Mouse (Mus musculus) skeletal muscle tissue, adult 2 months (tissue): ENCODE data around the gene Fbxo33.
"Not testable (repeated sequence)": the region's sequence is repeated elsewhere in the genome, so short reads cannot be mapped to it uniquely, and the experiment has no call there.

Source experiments
- DNase-seq: peaks from one replicate; pipeline ENCODE4 v3.0.0-alpha.2; 2012; ENCODE audit warnings: low read depth, low spot score

The Fbxo33 gene

DNA sequence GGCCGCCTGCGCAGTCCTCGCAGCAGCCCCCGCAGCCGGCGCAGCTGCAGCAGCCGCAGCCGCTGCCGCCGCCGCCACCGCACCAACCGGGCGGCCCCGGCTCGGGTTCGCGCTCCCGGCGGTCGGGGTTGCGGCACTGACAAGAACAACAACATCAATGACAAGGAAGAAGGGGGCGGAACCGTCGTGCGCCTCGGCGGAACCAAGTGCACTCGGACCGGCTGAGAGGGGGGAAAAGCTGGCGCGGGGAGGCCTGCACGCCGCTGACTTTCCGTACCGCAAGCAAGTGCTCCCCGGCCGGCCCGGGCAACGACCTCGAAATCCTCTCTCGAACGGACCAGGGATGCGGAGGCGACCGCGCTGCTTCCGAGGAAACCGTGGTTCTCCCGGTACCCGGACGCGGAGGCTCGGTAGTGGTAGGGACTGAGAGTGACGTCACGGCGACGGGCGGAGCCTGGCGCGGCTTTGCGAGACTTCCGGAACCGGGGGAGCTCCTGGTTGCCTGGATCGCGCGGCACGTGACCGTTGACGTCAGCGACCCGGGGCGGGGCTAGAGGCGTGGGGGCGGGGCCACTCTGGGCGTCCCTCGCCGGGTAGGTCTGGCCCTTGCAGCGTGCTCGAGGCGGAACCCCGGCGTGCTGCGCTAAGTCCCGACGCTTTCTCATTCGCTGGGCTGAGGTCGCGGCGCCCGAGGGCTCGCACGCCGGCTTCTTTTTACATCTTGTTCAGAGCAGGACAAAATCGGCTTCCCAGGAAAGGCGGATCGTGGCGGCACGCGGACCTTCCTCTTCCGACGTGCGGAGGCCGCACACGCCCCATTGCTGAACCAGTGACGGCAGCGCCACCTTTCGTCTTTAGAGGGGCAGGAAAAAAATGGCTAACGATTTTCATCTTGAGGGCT, at the start of gene Fbxo33:
Gene Fbxo33, minus strand, starts transcription at position 401 of the 901 bp plus-strand sequence.
- peak; percentile 95 for DNase-seq

DNA sequence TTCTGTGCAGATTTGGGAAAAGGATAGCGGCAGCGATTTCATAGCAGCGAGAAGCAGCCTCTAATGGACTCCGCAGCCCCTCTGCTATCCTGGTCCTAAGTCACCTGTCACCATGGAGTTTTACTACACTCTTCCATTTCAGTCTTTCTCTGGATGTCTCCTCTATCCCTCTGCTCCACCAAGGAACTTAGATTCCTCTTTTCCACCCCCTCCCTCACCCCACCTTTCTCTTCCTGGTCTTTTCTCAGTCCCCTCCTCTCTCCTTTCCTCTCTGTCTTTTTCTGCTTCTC, 46.4 kb upstream of the Fbxo33 start:
- no peak for DNase-seq

- no peak for DNase-seq
Measured at GRCm38 (mm10) chr12:59265207-59265941, 45.8 kb upstream of the Fbxo33 start.

GRCm38 (mm10) chr12:59262841-59263240, 43.3 kb upstream of the Fbxo33 start:
- no peak for DNase-seq

GRCm38 (mm10) chr12:59260798-59261197, 41.3 kb upstream of the Fbxo33 start:
- DNase-seq, result no peak

DNA sequence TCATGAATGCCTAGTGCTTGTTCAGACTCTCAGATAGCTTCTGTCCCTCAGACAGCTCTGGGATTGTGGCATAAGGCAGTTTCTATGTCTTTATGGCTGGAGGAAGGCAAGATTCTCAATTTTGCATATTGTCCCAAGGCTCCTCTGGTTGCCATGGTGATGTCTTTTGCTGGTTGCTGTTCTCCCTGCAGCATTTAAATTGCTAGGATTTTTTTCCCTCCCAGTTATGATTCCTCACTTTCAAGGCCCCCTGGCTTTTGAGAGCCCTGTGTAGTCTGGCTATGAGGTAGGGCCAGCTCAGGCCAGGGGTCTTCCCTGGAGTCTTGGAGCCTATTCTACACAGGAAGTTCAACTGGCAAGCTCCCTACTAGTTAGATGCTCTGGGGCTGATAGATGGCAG, 40.8 kb upstream of the Fbxo33 start:
- no peak for DNase-seq

DNA sequence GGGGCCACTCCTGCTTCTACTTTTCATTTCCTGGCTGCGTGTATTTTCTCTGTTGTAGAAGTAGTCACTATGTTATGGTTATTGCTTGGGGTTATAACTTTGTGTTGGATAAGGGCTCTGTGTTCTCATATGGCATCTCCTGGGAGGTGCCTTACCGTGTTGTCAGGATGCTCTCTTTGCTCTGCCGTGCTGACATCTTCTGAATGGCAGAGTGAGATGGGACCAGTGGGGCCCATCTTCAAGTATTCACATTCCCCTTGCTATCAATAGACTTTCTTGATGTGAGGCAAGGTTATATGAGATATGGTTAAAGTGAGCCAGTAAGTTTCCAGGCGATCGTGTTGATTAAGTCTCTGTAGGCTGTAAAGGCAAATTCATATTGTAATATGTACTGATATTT, 39.5 kb upstream of the Fbxo33 start:
- DNase-seq, result no peak

GRCm38 (mm10) chr12:59250259-59250827, 30.8 kb upstream of the Fbxo33 start:
- DNase-seq, result no peak

GRCm38 (mm10) chr12:59248969-59249368, 29.4 kb upstream of the Fbxo33 start:
- DNase-seq, result no peak

GRCm38 (mm10) chr12:59241031-59241430, 21.5 kb upstream of the Fbxo33 start:
- DNase-seq, result not testable (repeated sequence)

- DNase-seq, result no peak
Measured at GRCm38 (mm10) chr12:59238434-59238833, 18.9 kb upstream of the Fbxo33 start.

DNA sequence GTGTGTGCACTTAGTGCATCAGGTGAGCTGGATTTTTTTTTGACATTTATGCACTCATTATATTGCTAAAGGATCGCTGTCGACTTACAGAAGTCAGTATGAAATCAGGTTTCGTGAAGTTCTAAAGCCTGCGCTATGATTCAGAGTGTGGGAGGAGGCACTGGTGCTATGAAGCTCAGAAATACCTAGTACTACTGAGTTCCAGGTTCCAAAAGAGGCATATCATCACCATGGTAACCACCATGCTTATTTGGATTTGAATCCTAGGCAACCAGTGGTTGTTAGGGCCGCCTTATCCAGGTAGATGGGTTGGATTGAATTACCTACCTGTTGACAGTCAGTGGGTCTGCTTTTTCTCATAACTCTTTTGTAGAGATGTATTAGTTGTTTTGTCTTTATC, 8.9 kb upstream of the Fbxo33 start:
- DNase-seq, result no peak

DNA sequence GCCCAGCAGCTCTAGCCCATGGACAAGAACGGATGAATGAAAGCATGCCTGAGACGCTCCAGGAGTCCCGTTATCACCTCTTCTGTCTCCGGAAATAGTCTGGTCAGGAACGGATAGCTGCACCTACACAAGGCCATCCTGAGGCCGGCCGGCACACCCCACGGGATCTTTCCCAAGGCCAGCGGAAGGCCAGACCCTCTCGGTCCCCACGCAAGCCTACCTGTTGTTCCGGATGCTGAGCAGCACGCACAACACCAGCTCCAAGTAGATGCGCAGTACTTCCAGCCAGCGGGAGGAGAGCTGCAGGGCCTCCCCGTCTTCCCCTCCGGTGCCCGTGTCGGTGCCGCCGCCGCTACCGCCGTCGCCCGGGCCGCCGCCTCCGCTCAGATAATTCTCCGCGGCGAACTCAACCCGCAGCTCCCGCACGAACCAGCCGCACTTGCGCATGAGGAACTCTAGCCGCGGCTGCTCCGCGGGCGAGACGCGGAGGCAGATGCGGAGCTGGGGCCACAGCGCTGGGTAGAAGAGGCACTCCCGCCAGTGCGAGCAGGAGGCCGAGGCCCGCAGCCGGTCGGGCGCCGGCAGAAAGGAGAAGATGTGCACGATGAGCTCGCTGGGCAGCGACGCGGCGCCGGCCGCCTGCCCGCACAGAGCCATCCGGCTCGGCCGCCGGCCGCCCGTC, 744 bp downstream of the Fbxo33 start:
- no peak for DNase-seq

DNA sequence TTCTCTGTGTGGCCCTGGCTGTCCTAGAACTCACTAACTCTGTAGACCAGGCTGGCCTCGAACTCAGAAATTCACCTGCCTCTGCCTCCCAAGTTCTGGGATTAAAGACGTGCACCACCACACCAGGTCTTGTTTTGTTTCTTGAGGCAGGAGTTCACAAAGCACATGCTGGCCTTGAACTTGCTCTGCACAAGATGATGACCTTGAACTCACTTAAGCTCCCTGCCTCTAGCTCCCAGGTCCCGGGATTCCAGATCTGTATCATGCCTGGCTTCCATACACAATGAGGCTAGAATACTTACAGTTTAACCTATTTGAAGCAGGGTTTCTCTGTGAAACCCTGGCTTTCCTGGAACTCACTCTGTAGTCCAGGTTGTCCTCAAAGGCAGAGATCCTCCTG, 2.2 kb downstream of the Fbxo33 start:
- no peak for DNase-seq

DNA sequence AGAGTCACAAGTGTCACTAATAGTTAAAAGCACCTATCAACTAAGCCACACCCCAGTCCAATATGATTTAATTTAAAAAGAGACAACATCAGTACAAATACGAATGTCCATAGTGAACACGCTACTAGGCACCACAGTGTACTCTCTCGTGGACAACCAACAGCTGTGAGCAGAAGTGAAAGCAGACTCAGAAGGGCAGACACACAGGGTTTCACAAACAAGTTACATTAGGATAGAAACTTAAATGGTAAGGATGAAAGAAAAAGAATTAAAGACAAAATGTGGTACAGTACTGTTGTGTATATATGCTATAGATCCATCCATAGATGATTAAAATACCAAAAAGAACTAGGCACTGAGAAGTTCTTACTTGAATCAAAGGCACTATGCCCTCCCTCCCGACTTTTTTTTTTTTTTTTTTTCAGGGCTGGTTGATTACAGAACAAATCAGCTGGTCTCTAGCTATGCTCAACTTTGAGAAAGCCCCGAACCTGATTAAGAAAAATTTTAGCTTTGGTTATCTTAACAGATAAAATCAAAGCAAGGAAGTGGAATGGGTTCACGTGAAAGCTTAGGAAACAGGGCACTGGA, 2.8 kb downstream of the Fbxo33 start:
- no peak for DNase-seq

DNA sequence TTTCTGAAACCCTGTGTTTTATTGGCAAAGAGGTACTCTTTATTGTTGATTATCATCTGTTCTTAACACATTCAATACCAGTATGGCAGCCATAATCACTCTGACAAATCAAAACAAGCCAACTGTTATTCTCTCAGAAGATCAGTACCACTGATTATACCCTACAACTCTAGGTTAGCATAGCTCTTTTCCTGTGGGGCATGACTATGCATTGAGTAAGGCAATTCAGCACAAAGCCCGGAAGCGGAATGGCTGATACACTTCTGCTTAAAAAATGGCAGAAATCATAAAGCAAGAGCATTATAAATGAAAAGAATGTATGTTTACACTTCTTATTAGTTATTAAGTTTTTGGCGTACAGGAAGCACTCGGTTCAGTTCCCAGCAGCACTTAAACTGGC, 3.3 kb downstream of the Fbxo33 start:
- no peak for DNase-seq

DNA sequence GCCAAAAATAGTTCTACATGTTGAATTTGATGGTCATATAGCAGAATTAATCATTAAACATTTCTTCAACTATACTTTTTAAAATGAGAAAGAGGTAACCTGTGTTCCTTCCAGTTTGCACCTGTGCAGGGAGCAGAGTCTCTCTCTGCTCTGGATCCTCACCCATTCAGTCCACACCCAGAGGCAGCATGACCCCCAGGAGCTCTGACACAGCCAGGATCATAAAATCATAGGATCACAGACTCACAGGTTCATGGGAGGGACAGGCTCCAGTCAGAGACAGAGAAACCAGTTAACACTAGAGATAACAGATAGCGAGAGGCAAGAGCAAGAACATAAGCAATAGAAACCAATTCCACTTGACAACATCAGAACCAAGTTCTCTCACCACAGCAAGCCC, 11.7 kb downstream of the Fbxo33 start:
- DNase-seq, result no peak

DNA sequence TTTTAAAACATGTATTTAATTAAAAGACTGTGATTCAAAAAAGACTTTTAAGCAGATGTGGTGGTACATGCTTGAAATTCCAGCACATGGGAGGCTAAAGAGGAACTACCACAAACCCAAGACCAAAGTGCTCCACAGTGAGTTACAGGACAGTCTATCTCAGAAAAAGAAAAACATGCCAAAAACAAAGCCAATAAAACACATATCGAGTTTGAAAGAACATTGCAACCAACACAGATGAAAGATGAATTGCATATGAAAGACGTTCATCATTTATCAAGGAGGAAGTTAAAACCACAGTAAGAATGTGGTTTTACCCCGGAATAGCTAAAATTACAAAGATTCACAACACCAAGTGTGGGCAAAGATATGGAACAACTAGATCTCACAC, 12.5 kb downstream of the Fbxo33 start:
- no peak for DNase-seq

- no peak for DNase-seq
Measured at GRCm38 (mm10) chr12:59206208-59206999, 13.1 kb downstream of the Fbxo33 start.

GRCm38 (mm10) chr12:59205571-59205970, 14.0 kb downstream of the Fbxo33 start:
- no peak for DNase-seq

- DNase-seq, result no peak
Measured at GRCm38 (mm10) chr12:59199361-59199760, 20.2 kb downstream of the Fbxo33 start.
